Mouse (Mus musculus): ENCODE data around the gene Agps.

- TF ChIP-seq CTCF (IDR thresholded peaks at IDR 0.05): no peak
- no peak for TF ChIP-seq EP300 (IDR thresholded peaks at IDR 0.05)
Observed at GRCm38 (mm10) chr2:75895711-75896110, 63.7 kb downstream of the Agps start.
